Mouse (Mus musculus) lung, embryonic 14.5 days (tissue): ENCODE measurements around the gene Caap1. TPM values are rescaled to one million over a fixed set of nuclear protein-coding genes. Genes with fewer than 3 reads are reported as not detected.

Experiments
- ATAC-seq: fragments of 200-750 bp; cut with Nextera tagmentation; 2 replicates; pipeline ENCODE4 v1.8.0; 2017; ENCODE audit warnings: mild to moderate bottlenecking, moderate TSS enrichment, moderate library complexity; ENCODE audit not compliant: insufficient read depth
- DNase-seq: peaks from one replicate; pipeline ENCODE4 v3.0.0-alpha.2; 2015
- H3K27ac ChIP-seq: fragments of 300-500 bp; sonication (generic); 2 replicates; pipeline ENCODE4 v1.5.1; 2014; ENCODE audit warnings: low read depth, mild to moderate bottlenecking, moderate library complexity
- H3K27me3 ChIP-seq: fragments of 300-500 bp; sonication (generic); 2 replicates; pipeline ENCODE4 v1.6.1; 2014; ENCODE audit warnings: low read length, control low read depth; ENCODE audit not compliant: insufficient read depth
- H3K36me3 ChIP-seq: fragments of 300-500 bp; sonication (generic); 2 replicates; pipeline ENCODE4 v1.6.1; 2014; ENCODE audit warnings: control low read depth; ENCODE audit not compliant: insufficient read depth
- H3K4me1 ChIP-seq: fragments of 300-500 bp; sonication (generic); 2 replicates; pipeline ENCODE4 v1.6.1; 2014; ENCODE audit warnings: antibody characterized with exemption, control low read depth; ENCODE audit not compliant: insufficient read depth
- H3K4me2 ChIP-seq: fragments of 300-500 bp; sonication (generic); 2 replicates; pipeline ENCODE4 v1.6.1; 2014; ENCODE audit warnings: mild to moderate bottlenecking
- H3K4me3 ChIP-seq: fragments of 300-500 bp; sonication (generic); 2 replicates; pipeline ENCODE4 v1.5.1; 2014; ENCODE audit warnings: low read depth, low read length
- H3K9ac ChIP-seq: fragments of 300-500 bp; sonication (generic); 2 replicates; pipeline ENCODE4 v1.6.1; 2014
- H3K9me3 ChIP-seq: fragments of 300-500 bp; sonication (generic); 2 replicates; pipeline ENCODE4 v1.6.1; 2016; ENCODE audit warnings: low read depth, low read length, control low read depth
- CTCF ChIP-seq: IDR thresholded peaks from 2 replicates; pipeline ENCODE4 v1.5.1; 2016; ENCODE audit warnings: antibody characterized with exemption, low read depth
- WGBS: fragments of 180-500 bp; shearing (Covaris S2); extraction: QIAGEN DNeasy Blood & Tissue Kit; methylation state at CpG from one replicate; pipeline ENCODE4 v1.1.7; 2014; 5-methylcytosine and 5-hydroxymethylcytosine counted together
- polyA plus RNA-seq: library from polyadenylated mRNA; unstranded; fragments of >200 nt; fragmentation: Nextera tagmentation; extraction: Ambion mirVana; gene quantifications from 2 replicates; pipeline ENCODE4 v1.2.1, GENCODE M21; 2014

Caap1 gene
- 21.8 and 22.2 TPM in 2 replicates for polyA plus RNA-seq

DNA sequence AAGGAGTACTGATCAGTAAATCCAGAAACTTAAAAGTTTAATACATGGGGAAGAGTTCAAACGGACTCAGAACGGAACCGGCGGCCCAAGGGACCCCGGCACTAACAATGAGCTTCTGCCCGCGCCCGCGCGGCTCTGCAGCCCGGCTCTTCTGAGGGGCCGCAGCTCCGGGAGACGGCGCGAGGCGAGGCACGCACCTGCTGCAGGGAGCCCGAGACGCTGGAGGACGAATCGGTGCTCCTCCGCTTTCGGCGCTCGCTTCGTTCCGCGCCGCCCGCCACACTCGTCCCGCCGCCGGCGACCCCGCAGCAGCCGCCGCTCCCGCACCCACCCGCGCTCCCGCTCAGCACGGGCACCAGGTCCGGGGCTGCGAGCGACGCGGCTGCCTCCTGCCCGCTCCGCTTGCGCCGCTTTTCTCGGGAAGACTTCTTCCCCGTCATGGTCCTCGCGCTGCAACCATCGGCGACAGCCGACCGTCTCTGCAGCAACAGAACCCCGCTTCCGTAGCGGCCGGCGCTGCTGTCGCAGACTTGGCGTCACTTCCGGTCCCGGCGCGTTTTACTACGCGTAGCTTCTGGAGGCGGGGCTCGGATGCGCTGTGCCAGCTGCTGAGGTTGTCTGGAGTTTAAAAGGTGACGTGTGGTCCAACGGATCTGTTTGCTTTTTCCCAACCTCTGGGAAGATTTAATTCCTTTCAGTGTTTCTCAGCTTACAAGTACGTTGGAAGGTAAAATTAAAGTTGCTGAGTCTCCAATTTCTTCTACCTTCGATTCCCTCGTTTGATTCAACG, at the start of gene Caap1, which contains the start of gene Gm10306:
Gene Caap1 (minus strand): TSS at position 532 of the 790 bp plus-strand sequence.
Gene Gm10306 (plus strand): TSS at position 282 of the 790 bp plus-strand sequence.
- Histone ChIP-seq H3K27ac (peak within 1 kb of the TSS; percentile 83; the same call in 1 of the 2 replicates), H3K36me3 (no peaks in the 10 kb centered on the region), H3K4me1 (no peaks in the 10 kb centered on the region), H3K4me2 (peak within 1 kb of the TSS; percentile 81), H3K9ac (peak within 1 kb of the TSS; percentile 83), H3K27me3 (no peaks in the 10 kb centered on the region), H3K4me3 (peak within 1 kb of the TSS; percentile 94), H3K9me3 (no peaks in the 10 kb centered on the region)
- ATAC-seq (peak; percentile 98), DNase-seq (peak; percentile 99)
- TF ChIP-seq CTCF = no peak
- 1% methylated on average over 82 of the region's 83 CpGs for WGBS

GRCm38 (mm10) chr4:94605591-94605990, 49.0 kb upstream of the Caap1 start:
- Histone ChIP-seq H3K9ac (no peak overlapping the region), H3K4me1 (no peaks in the 10 kb centered on the region), H3K4me2 (no peak overlapping the region), H3K27ac (no peak overlapping the region), H3K4me3 (no peak overlapping the region), H3K9me3 (no peaks in the 10 kb centered on the region), H3K27me3 (no peaks in the 10 kb centered on the region), H3K36me3 (no peaks in the 10 kb centered on the region)
- 88% methylated on average over 2 of the region's 2 CpGs for WGBS
- no peak for TF ChIP-seq CTCF
- no peak for ATAC-seq
- no peak for DNase-seq

- peak overlapping the region; percentile 83; the same call in 1 of the 2 replicates for H3K4me2 ChIP-seq
- DNase-seq (no peak), ATAC-seq (no peak)
- H3K9ac ChIP-seq = no peak overlapping the region
- H3K27me3 ChIP-seq = no peaks in the 10 kb centered on the region
- peak overlapping the region; percentile 95; the same call in 1 of the 2 replicates for H3K4me3 ChIP-seq
- H3K36me3 ChIP-seq = no peaks in the 10 kb centered on the region
- WGBS = 88% methylated on average over 2 of the region's 2 CpGs
- TF ChIP-seq CTCF = no peak
- no peaks in the 10 kb centered on the region for H3K9me3 ChIP-seq
- no peak overlapping the region for H3K27ac ChIP-seq
- no peaks in the 10 kb centered on the region for H3K4me1 ChIP-seq
Observed at GRCm38 (mm10) chr4:94604452-94605019, 47.9 kb upstream of the Caap1 start.

- Histone ChIP-seq H3K9ac (peak within 1 kb of the TSS; percentile 88), H3K27ac (peak within 1 kb of the TSS; percentile 92), H3K4me3 (peak within 1 kb of the TSS; percentile 95), H3K9me3 (no peaks in the 10 kb centered on the region), H3K27me3 (no peaks in the 10 kb centered on the region), H3K4me1 (no peaks in the 10 kb centered on the region), H3K36me3 (no peaks in the 10 kb centered on the region), H3K4me2 (peak within 1 kb of the TSS; percentile 83)
- peak; percentile 99 for ATAC-seq
- WGBS = under 1% methylated on average over 61 of the region's 61 CpGs
- DNase-seq = peak; percentile 96
- TF ChIP-seq CTCF = no peak
Observed at GRCm38 (mm10) chr4:94603031-94603629, 46.5 kb upstream of the Caap1 start, which contains the start of gene Plaa. TSS of gene Plaa (minus strand) at chr4:94603244.

DNA sequence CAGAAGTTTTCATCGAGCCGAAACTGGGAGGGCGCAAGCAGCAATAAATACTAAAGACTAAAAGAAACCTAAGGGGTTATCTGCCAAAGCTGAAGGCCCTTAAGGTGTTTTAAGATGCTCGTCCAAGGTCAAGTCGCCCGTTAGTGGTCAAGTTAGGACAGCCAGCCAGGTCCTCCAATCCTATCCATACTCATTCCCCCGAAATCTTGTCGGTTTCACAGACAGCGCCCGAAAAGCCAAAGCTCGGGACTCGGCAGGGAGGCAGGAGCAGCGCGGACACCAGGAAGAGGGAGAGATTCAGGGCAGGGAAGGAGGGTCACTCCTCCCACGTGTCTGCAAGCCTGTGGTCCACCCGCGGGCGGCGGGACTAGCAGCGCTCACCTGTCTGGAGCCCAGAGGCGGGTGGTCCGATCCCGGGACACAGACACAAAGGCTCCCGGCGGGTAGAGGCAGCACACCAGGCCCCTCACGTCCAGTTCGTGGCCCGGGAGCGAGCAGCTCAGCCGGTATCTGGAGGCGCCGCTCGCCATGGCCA, 46.0 kb upstream of the Caap1 start:
- Histone ChIP-seq H3K4me2 (peak overlapping the region; percentile 83), H3K4me1 (no peaks in the 10 kb centered on the region), H3K27me3 (no peaks in the 10 kb centered on the region), H3K27ac (peak overlapping the region; percentile 92), H3K4me3 (peak overlapping the region; percentile 95), H3K36me3 (no peaks in the 10 kb centered on the region), H3K9ac (peak overlapping the region; percentile 88), H3K9me3 (no peaks in the 10 kb centered on the region)
- under 1% methylated on average over 33 of the region's 33 CpGs for WGBS
- DNase-seq (no peak), ATAC-seq (peak; percentile 79)
- no peak for TF ChIP-seq CTCF

DNA sequence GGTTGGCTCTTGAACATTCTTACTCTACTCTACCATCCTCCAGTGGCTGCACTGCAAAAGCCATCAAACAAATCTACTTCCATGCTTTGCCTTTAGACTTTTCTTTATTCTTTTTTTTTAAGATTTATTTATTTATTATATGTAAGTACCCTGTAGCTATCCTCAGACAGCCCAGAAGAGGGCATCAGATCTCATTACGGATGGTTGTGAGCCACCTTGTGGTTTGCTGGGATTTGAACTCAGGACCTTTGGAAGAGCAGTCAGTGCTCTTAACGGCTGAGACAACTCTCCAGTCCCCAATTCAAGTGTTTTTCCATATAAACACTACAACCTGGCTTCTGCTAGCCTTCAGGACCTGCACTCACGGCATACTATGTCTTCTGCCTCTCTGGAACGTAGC, 44.8 kb upstream of the Caap1 start:
- H3K4me3 ChIP-seq = peak overlapping the region; percentile 95
- DNase-seq (peak; percentile 14), ATAC-seq (no peak)
- 78% methylated on average over 4 of the region's 4 CpGs for WGBS
- no peaks in the 10 kb centered on the region for H3K9me3 ChIP-seq
- no peak overlapping the region for H3K27ac ChIP-seq
- H3K4me1 ChIP-seq = no peaks in the 10 kb centered on the region
- peak overlapping the region; percentile 83 for H3K4me2 ChIP-seq
- H3K9ac ChIP-seq = no peak overlapping the region; the same call in 1 of the 2 replicates
- no peaks in the 10 kb centered on the region for H3K36me3 ChIP-seq
- TF ChIP-seq CTCF = 0 out of 2 replicates have a peak, but pooled peaks have one; percentile 10
- H3K27me3 ChIP-seq = no peaks in the 10 kb centered on the region
